Mouse (Mus musculus) left cerebral cortex, adult 18-20 months (tissue): ENCODE data around the gene Olfr283. TPM values are rescaled to one million over a fixed set of nuclear protein-coding genes. Genes with fewer than 3 reads are reported as not detected.
"Not testable (repeated sequence)": the region's sequence is repeated elsewhere in the genome, so short reads cannot be mapped to it uniquely, and the experiment has no call there.

ENCODE experiments used
- DNase-seq, 2 experiments: peaks; one replicate each; pipeline ENCODE4 v3.0.0; 2021 to 2022; ENCODE audit warnings: low spot score in 2 of 2, mixed read lengths in 1 of 2
- long read RNA-seq, 2 experiments: library from polyadenylated mRNA; stranded (forward); transcript quantifications; one replicate each; pipeline ENCODE4 v2.0.0; 2021
- total RNA-seq, 2 experiments: library from RNA; stranded (reverse); gene quantifications; 2 replicates each; pipeline ENCODE4 v1.2.3; 2021

Olfr283 gene
- total RNA-seq, result not detected
- long read RNA-seq, experiment 1, result 0 reads
- long read RNA-seq, experiment 2, result 0 reads

DNA sequence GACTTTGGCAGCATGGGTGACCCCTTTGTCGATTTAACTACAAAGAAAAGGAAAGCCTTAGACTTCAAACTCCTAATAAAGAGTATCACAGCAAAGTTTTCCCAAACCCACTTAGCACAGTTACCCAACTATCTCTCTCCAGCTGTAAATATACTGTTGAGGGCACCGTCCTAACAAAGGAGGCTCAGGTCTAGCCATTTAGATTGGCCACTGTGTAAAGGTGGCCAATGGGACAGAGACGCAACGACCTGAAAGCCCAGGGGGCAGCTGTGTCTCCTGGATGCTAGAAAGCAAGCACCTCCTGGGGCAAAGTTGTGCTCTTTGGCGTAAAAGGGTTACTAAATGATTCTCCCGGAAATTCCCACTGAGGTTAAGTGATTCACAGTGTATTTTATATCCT is at the start of gene Olfr283:
Gene Olfr283, minus strand, starts transcription at position 101 of the 400 bp plus-strand sequence.
- no peak for DNase-seq

DNA sequence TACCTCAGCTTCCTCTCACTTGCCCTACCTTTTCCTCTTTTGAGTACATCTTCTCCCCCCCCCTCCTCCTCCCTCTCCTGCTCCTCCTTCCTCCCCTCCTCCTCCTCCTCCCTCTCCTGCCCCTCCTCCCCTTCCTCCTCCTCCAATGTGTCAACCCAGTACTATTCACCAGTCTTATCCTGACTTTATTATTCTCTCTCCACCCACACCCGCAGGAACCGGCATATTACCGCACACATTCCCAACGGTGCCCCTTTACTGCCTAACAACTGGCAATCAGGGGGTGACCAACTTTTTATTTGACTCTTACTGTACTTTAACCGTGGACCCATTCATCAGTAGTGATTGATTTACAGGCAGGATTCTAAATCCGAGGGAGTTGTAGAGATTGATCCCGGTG is 44.4 kb upstream of the Olfr283 start:
- no peak for DNase-seq

DNA sequence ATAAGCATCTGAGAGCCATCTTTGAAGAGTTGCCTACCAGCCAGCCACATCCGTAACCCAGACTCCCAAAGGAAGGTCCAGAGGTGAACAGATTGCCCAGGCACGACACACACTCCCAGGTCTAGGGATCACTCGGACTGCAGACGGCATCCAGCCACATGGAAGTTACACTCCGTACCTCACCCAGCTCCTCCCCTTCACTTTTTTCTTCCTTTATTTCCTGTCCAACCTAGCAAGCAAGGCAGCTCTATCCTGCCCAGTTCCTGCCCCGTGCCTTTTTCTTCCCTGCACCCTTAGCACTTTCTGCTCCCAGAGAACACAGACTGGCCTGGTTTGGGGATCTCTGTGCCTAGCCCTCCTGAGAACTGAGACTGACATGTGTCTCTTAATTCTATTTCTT is 44.0 kb upstream of the Olfr283 start:
- DNase-seq, result no peak

DNA sequence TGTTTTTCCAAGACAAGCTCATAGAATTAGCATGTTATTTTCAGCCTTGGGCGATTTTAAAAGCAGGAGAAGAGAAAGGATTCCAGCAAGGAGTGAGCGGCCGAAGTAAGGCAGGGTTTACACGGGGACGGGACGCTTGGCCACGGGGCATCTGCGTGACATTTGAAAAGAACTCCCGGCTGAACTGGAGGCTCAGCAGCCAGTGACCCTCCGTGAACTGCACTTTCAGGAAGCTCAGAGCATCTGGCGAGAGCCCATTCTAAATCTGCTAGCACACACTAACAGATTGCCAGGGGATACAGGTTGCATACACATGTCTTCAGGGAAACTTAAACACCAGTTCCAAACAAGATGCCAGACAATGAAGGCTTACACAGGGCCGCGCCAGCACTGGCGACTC is 43.6 kb upstream of the Olfr283 start:
- no peak for DNase-seq

DNA sequence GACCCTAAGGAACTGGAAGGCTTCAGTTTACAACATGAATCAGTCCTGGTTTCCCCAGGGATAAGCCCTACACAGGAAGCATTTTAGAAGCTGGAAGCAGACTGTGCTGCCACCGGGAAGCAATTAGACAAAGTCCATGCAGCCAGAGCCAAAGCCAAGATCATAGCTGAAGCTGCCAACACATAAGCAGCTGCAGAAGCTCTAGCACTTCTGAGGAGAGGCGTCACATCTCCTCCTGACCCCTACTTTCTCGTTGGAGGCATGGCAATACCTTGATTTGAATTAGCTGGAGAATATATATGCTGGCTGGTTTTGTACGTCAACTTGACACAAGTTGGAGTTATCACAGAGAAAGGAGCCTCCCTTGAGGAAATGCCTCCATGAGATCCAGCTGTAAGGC is 40.2 kb upstream of the Olfr283 start:
- no peak for DNase-seq

DNA sequence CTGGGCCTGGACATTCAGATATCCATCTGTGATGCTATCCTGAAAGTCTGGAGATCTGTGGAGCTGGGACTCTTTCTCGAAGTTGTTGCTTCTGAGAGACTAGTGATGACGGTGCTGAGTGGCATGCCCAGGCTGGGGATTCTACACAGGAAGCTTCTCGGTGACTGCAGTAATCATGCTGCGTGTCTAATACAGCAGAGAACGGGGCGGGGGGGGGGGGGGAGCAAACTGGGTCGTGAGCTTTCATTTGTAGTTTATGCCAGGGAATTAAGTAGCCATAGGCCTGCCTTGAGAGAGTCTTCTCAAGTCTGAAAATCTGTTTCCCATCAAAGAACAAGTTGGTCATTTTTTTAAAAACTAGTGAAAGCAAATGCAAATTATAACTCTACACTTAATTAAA is 37.4 kb upstream of the Olfr283 start:
- DNase-seq, result no peak

DNA sequence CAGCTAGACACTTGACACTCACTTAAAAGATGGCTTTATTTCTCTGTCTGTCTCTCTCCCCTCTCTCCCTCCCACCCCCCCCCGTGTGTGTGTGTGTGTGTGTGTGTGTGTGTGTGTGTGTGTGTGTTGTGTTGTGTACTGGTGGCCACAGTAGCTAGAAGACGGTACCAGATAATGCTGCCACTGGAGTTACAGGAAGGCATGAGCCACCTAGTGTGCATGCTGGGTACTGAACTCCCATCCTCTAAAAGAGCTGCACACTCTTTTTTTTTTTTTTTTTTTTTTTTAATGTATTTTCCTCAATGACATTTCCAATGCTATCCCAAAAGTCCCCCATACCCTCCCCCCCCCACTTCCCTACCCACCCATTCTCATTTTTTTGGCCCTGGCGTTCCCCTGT is 36.5 kb upstream of the Olfr283 start:
- DNase-seq, result not testable (repeated sequence)

DNA sequence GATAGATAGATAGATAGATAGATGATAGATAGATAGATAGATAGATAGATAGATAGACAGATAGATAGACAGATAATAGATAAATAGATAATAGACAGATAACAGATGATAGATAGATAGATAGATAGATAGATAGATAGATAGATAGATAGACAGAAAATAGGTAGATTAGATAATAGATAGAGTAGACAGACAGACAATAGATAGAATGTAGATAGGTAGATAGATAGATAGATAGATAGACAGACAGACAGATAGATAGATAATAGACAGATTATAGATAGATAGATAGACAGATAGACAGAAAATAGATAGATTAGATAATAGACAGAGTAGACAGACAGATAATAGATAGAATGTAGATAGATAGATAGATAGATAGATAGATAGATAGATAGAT is 36.1 kb upstream of the Olfr283 start:
- DNase-seq, result not testable (repeated sequence)

DNA sequence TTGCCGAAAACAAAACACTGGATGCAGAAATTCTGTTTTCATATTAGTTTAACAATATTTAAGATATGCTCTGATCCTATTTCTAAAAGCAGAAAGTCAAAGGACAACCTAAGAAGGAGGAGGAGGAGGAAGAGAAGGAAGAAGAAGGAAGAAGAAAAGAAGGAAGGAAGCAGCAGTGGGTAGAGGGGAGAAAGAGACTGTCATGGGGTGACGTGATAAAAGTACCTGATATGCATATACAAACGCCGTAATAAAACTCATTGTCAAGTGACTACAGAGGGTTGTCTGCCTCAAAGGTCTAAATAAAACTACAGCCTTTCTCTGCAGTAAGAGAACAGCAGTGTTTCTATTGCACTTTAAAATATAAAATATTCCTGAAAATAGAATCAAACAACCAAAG is 35.2 kb upstream of the Olfr283 start:
- no peak for DNase-seq

DNA sequence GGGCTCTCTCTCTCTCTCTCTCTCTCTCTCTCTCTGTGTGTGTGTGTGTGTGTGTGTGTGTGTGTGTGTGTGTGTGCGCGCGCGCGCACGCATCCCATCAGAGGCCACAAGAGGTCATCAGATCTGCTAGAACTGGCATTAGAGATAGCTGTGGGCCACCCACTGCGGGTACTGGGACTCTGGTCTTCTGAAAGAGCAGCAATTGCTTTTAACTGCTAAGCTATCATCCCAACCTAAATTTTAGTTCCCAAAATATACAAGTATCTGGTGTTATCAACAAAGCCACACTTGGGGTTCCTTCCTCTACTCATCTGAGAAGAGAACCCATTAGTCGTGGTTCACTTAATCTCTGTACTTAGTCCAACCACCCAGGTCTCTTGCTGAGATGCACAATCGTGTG is 29.5 kb upstream of the Olfr283 start:
- no peak for DNase-seq

DNA sequence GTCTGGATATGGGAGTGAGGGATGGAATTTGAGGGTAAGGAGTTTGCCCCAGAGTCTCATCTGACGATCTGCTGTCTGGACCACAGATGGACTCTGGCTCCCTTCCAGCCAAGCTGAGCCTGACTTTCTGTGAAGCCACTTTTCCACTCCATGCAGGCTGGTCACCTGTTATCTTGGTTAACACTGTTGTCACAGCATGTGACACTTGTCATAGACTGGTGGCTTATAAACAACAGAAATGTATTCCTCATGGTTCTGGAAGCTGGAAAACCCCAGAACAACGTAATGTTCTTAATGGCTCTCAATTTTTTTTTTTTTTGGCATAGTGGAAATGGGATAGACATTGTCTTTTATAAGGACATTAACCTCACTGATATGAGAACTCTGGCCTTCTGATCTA is 28.9 kb upstream of the Olfr283 start:
- DNase-seq, result no peak

DNA sequence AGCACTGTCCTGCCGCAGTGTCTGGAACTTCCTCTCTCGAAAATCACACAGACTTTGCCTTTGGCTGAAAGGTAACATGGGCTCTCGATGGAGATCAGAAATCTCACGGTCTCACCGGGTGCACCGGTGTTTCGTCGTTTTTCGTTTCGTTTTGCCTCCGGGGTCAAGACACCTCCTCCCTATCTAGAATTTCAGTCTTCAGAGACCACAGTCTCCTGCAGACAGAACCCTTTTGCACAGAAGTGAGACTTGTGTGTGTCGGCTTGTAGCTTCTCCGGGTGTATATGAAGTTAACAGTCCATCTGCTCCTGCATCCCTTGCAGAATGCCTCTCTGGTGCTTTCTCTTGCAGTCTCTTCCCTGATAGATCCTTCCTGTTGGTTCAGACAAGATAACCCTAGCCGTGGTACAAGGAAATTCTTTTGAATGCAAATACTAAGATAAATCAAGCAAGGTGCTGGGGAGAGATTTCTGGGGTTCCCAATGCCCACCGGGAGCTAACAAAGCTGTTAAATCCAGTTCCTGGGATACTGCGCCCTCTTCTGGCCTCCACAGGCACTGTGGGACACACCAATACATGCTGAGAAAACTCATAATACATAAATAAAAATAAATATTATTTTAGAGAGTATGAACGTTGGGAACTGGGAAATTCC is 27.8 kb upstream of the Olfr283 start:
- DNase-seq, result peak; percentile 23 to 40

DNA sequence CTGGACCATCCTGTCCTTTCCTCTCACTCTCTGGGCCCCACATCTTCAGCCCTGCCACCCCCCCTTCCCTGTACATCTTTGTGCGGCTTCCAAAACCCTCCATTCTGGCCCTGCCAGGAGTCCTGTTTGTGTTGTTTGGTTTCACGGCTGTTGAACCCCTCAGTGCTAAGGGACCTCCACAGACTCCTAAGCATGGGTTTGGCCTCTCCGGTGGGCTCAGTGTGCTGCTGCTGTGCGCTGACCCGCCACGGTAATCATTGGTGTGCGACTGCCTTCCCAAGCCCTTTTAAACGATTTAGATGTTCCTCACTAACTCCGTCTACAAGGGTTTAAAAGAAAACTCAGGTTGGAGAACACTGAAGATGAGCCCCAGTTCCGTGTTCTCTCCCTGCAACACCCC is 21.6 kb upstream of the Olfr283 start:
- no peak for DNase-seq

DNA sequence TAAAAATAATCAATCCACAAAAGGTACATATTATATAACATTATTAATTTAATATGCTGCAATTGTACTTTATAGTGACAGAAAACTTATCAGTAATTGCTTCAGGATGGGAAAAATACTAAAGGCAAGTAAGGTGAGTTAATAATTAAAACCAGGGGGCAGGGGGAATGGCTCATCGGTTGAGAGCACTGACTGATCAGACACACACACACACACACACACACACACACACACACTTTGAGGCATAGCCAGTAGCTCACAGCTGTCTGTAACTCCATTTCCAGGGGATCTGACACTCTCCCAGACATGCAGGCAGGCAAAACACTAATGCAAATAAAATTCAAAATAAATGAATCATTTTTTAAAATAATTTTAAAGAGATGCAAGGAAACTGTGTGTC is 16.4 kb upstream of the Olfr283 start:
- DNase-seq, result no peak

DNA sequence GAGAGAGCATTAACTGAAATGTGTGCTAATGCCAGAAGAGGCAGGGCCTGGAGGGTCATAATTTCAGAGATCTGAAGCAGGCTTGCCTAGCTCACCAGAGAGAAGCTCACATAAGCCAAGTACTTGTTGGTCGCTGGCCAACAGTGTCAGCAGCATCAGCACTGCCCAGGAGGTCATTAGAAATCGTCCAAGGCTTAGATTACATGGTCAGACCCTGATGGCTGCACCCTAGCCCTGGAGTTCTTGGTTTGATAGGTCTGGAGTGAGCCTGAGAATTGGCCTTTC is 11.1 kb upstream of the Olfr283 start:
- DNase-seq, result no peak

DNA sequence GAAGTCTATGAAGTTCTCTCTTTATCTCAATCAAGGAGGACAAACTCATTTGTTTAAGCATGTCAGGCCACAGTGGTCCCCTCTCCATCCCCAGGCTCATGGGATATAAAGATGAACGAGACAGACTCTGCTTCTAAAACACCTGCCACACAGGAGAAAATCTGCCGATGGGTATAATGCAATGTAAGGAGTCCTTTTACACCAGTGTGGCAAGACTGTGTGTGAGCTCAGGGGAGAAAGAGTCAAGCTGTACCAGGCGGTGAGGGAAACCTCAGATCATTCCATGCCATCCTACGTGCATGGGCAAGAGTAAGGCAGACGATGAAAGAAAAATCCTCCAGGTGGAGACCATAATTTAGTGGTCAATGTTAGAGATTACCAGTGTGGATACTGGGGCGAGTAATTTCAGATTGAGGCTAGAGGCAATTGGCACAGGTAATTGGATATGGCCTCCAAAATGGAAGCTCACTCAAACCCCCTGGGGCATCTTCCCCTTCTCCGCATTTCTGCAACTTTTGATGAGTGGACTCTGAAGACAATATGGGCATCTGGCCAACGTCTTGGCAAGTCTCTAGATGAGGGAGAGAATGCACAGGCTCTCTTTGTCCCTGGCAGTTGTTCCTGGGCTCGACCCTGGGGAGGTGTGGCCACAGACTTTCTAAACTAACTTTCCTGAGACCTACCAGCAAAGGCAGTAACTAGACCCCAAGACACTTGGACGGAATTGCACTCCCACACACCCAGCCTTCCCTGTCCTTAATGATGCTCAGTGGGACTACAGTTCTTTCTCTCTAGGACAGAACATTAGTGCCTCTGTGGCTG is 10.5 kb upstream of the Olfr283 start:
- DNase-seq, result no peak

DNA sequence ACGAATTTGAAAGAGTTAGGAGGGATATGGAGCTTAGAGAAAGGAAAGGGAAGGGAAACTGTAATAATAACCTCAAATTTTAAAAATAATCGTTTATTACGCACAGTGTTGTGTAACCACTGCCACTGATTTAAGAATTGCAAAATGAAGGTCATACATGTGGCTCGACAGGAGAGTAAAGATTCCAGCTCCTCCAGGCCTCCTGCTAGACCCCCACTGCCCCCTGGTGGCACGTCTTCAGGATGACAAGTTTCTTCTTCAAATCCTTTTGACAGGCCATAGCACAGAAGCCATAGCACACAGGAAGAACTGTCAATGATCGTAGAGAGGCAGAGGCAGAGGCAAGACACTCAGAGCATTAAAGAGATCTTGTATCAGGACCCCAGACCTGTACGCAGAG is 9.1 kb upstream of the Olfr283 start:
- peak; percentile 74 to 78 for DNase-seq

DNA sequence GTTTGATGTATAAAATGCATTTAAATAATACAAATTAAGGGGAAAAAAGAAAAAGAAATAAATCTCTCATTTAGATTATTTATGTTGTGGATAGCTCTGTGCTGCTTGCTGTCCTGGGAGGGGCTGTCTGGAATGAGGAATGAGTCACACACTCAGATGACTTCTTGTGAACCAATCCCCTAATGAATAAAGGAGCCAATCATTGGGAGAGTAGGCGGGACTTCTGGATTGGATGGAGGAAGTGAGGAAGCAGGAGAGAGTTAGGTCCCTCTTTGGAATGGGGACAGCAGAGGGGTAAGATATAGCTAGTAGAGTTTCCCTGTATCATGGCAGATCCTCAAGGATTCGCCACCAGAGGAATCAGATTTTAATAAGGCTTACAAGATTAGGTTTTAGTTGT is 6.9 kb upstream of the Olfr283 start:
- DNase-seq, result no peak

DNA sequence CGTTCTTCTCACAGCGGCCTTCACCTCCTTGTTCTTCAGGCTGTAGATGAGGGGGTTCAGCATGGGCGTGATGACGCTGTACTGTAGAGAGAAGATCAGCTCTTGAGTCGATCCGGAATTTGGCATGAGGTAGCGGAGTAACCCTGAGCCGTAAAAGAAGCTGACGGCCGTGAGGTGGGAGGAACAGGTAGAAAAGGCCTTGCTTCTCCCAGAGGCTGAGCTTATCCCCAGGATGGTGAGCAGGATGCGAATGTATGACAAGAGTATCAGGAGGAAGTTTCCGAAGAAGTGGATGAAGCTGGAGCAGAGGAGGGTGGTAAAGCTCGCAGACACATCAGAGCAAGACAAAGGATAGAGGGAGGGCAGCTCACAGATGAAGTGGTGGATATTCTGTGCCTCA is 2.5 kb downstream of the Olfr283 start:
- DNase-seq, result no peak

DNA sequence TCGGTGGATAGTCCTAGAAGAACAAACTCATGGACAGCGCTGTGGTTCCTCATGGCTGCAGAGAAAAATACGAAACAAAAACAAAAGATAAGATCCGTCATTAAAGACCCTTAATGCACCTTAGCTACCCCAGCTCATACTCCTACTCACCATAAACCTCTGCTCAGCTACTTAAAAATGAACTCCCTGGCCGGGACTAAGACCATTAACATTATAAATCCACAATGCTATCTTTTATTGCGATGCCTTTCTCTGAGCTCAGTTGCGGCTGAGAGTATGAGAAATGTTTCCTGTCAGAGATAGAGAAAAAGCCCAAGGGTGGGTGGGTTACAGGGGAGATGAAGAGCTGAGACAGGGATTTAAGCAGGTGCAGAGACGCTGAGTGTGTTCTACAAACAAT is 39.9 kb downstream of the Olfr283 start, which contains the start of gene Olfr284:
Gene Olfr284, minus strand, starts transcription at position 101 of the 400 bp plus-strand sequence.
- no peak for DNase-seq
